Mouse (Mus musculus) hindbrain, postnatal 0 days (tissue): Measurements from ENCODE around the gene Vim. TPM values are rescaled to one million over a fixed set of nuclear protein-coding genes. Genes with fewer than 3 reads are reported as not detected.

Experiments
- ATAC-seq: fragments of 200-750 bp; cut with Nextera tagmentation; 2 replicates; pipeline ENCODE4 v1.8.0; 2017; ENCODE audit warnings: mild to moderate bottlenecking, moderate TSS enrichment, moderate library complexity
- DNase-seq: peaks from one replicate; pipeline ENCODE4 v3.0.0-alpha.2; 2015; ENCODE audit warnings: low spot score
- H3K27ac ChIP-seq: fragments of 300-500 bp; sonication (generic); 2 replicates; pipeline ENCODE4 v1.5.1; 2014; ENCODE audit warnings: mild to moderate bottlenecking
- H3K27me3 ChIP-seq: fragments of 300-500 bp; sonication (generic); 2 replicates; pipeline ENCODE4 v1.6.1; 2014; ENCODE audit warnings: low read length, mixed read lengths; ENCODE audit not compliant: insufficient read depth
- H3K36me3 ChIP-seq: fragments of 300-500 bp; sonication (generic); 2 replicates; pipeline ENCODE4 v1.6.1; 2014; ENCODE audit warnings: low read length, mixed read lengths; ENCODE audit not compliant: insufficient read depth
- H3K4me1 ChIP-seq: fragments of 300-500 bp; sonication (generic); 2 replicates; pipeline ENCODE4 v1.6.1; 2014; ENCODE audit warnings: antibody characterized with exemption, low read length, mixed read lengths; ENCODE audit not compliant: insufficient read depth
- H3K4me2 ChIP-seq: fragments of 300-500 bp; sonication (generic); 2 replicates; pipeline ENCODE4 v1.6.1; 2014; ENCODE audit warnings: low read depth, mild to moderate bottlenecking, low read length, moderate library complexity, mixed read lengths
- H3K4me3 ChIP-seq: fragments of 300-500 bp; sonication (generic); 2 replicates; pipeline ENCODE4 v1.5.1; 2014; ENCODE audit warnings: low read length
- H3K9ac ChIP-seq: fragments of 300-500 bp; sonication (generic); replicated peaks from 2 replicates; pipeline ENCODE4 v1.6.1; 2014; ENCODE audit warnings: mild to moderate bottlenecking, low read length, moderate library complexity, mixed read lengths
- H3K9me3 ChIP-seq: fragments of 300-500 bp; sonication (generic); 2 replicates; pipeline ENCODE4 v1.6.1; 2016; ENCODE audit warnings: low read length, mixed read lengths
- CTCF ChIP-seq: IDR thresholded peaks from 2 replicates; pipeline ENCODE4 v1.5.1; 2016; ENCODE audit warnings: antibody characterized with exemption, control low read depth, low read depth
- WGBS: fragments of 180-500 bp; shearing (Covaris S2); extraction: QIAGEN DNeasy Blood & Tissue Kit; methylation state at CpG from one replicate; pipeline ENCODE4 v1.1.7; 2014; 5-methylcytosine and 5-hydroxymethylcytosine counted together
- polyA plus RNA-seq: library from polyadenylated mRNA; unstranded; fragments of >200 nt; fragmentation: Nextera tagmentation; extraction: Ambion mirVana; gene quantifications from 2 replicates; pipeline ENCODE4 v1.2.1, GENCODE M21; 2015
- total RNA-seq: library from RNA; depleted of rRNA; stranded (reverse); fragments of >200 nt; gene quantifications from 2 replicates; pipeline ENCODE4 v1.2.3, GENCODE M21; 2014; rRNA removed

Gene Vim
- total RNA-seq = 965 and 1,051 TPM in 2 replicates
- polyA plus RNA-seq = 417 and 451 TPM in 2 replicates

GRCm38 (mm10) chr2:13573408-13574065, at the start of gene Vim:
Gene Vim (plus strand): TSS chr2:13573927.
- Histone ChIP-seq H3K9me3 (no peaks in the 10 kb centered on the region), H3K27me3 (no peaks in the 10 kb centered on the region), H3K4me1 (peaks cover 1% of the 10 kb centered on the region; the same call in 1 of the 2 replicates), H3K4me3 (peak within 1 kb of the TSS; percentile 68), H3K4me2 (peak within 1 kb of the TSS; percentile 61), H3K9ac (peak within 1 kb of the TSS; percentile 55), H3K36me3 (no peaks in the 10 kb centered on the region; the same call in 1 of the 2 replicates), H3K27ac (peak within 1 kb of the TSS; percentile 86)
- TF ChIP-seq CTCF = no peak
- DNase-seq (peak; percentile 93), ATAC-seq (peak; percentile 94)
- under 1% methylated on average over 26 of the region's 26 CpGs for WGBS

GRCm38 (mm10) chr2:13526205-13526604, 47.5 kb upstream of the Vim start:
- Histone ChIP-seq H3K4me2 (no peak overlapping the region), H3K4me3 (no peak overlapping the region), H3K9ac (no peak overlapping the region), H3K9me3 (no peaks in the 10 kb centered on the region), H3K36me3 (no peaks in the 10 kb centered on the region), H3K4me1 (no peaks in the 10 kb centered on the region), H3K27me3 (no peaks in the 10 kb centered on the region), H3K27ac (no peak overlapping the region)
- 97% methylated on average over 2 of the region's 2 CpGs for WGBS
- no peak for TF ChIP-seq CTCF
- DNase-seq (no peak), ATAC-seq (no peak)

DNA sequence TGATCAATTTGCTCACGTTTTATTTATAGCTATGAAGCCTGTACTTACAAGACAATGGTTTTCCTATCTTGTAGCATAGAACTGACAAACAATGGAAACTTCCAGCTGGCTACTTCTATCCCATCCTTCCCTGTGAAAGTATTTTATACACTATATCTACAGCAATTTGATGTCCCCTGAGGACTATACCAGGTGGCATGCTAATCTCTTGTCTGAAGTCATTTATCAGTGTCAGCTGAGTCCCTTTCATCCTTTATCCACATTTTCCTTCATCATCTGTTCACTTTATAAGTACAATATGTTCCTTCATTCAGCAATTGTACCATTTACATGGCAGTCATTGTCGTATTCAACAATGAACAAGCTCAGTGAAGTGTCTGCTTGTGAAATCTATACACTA, 46.6 kb upstream of the Vim start:
- 28% methylated on average over 2 of the region's 2 CpGs for WGBS

GRCm38 (mm10) chr2:13527531-13527930, 46.2 kb upstream of the Vim start:
- no peaks in the 10 kb centered on the region for H3K27me3 ChIP-seq
- 43% methylated on average over 4 of the region's 4 CpGs for WGBS
- H3K9me3 ChIP-seq = no peaks in the 10 kb centered on the region
- H3K4me1 ChIP-seq = no peaks in the 10 kb centered on the region
- no peak overlapping the region for H3K27ac ChIP-seq
- no peak overlapping the region for H3K9ac ChIP-seq
- no peaks in the 10 kb centered on the region for H3K36me3 ChIP-seq
- no peak overlapping the region for H3K4me2 ChIP-seq
- ATAC-seq = no peak
- TF ChIP-seq CTCF = no peak
- H3K4me3 ChIP-seq = no peak overlapping the region
- DNase-seq = peak; percentile 10

More for the DNA sequence above, 46.6 kb upstream of the Vim start:
- TF ChIP-seq CTCF = no peak
- no peaks in the 10 kb centered on the region for H3K27me3 ChIP-seq
- ATAC-seq (0 out of 2 replicates have a peak, but pooled peaks have one; percentile 50), DNase-seq (no peak)
- H3K9me3 ChIP-seq = no peaks in the 10 kb centered on the region
- H3K4me1 ChIP-seq = no peaks in the 10 kb centered on the region
- no peak overlapping the region for H3K4me3 ChIP-seq
- H3K27ac ChIP-seq = no peak overlapping the region
- no peak overlapping the region for H3K9ac ChIP-seq
- no peaks in the 10 kb centered on the region for H3K36me3 ChIP-seq
- no peak overlapping the region for H3K4me2 ChIP-seq

- H3K9me3 ChIP-seq = no peaks in the 10 kb centered on the region
- H3K27me3 ChIP-seq = no peaks in the 10 kb centered on the region
- no peak overlapping the region for H3K27ac ChIP-seq
- 95% methylated on average over 3 of the region's 3 CpGs for WGBS
- DNase-seq (no peak), ATAC-seq (peak; percentile 46; the same call in 1 of the 2 replicates)
- H3K4me1 ChIP-seq = no peaks in the 10 kb centered on the region
- TF ChIP-seq CTCF = no peak
- no peak overlapping the region for H3K4me3 ChIP-seq
- H3K9ac ChIP-seq = no peak overlapping the region
- H3K36me3 ChIP-seq = no peaks in the 10 kb centered on the region
- H3K4me2 ChIP-seq = no peak overlapping the region
These were observed 44.3 kb upstream of the Vim start for GRCm38 (mm10) chr2:13529253-13529933.

DNA sequence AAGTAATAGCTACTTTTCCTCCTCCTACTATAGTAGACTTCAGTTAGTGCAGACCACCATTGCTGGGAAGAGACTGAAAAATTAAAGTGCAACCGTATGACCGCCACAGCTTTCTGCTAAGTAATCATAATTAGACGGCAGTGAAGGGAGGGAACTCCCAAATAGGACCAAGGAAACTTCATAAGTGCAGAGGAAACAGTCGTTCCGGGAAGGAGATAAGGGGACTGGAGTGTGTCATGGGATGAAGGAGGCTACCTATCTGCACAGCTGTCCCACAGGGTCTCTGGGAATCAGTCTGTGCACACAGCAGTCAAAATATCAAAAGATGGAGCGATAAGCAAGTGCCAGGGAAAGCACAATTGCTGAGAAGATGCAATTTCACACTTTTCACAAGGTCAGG, 43.1 kb upstream of the Vim start:
- H3K9me3 ChIP-seq = no peaks in the 10 kb centered on the region
- WGBS = 88% methylated on average over 6 of the region's 6 CpGs
- H3K27me3 ChIP-seq = no peaks in the 10 kb centered on the region
- H3K9ac ChIP-seq = no peak overlapping the region
- no peaks in the 10 kb centered on the region for H3K36me3 ChIP-seq
- no peak for DNase-seq
- no peak for TF ChIP-seq CTCF
- ATAC-seq = no peak
- H3K4me2 ChIP-seq = no peak overlapping the region
- H3K27ac ChIP-seq = no peak overlapping the region
- no peaks in the 10 kb centered on the region for H3K4me1 ChIP-seq
- no peak overlapping the region for H3K4me3 ChIP-seq

DNA sequence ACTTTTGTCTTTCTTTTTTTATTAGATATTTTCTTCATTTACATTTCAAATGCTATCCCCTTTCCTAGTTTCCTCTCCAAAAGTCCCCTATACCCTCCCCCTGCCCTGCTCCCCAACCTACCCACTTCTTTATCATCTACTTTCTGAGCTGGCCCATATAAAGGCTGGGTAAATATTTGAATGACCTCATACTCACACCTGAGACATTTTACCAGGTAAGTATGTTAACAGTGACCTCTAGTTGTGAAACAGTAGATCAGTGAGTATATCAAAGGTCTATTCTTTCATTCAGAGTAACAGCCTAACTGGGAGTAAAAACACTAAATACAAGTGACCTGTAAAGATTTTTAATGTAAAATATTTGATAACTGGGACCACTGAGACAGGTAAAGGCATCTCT, 37.0 kb upstream of the Vim start:
- Histone ChIP-seq H3K36me3 (no peaks in the 10 kb centered on the region), H3K4me2 (no peak overlapping the region), H3K4me3 (no peak overlapping the region), H3K9ac (no peak overlapping the region), H3K27me3 (no peaks in the 10 kb centered on the region), H3K27ac (no peak overlapping the region), H3K4me1 (no peaks in the 10 kb centered on the region), H3K9me3 (no peaks in the 10 kb centered on the region)
- ATAC-seq (no peak), DNase-seq (no peak)
- TF ChIP-seq CTCF = no peak
